Mouse (Mus musculus) layer of hippocampus, adult 18-20 months (tissue): ENCODE measurements around the gene Uncx. TPM values are rescaled to one million over a fixed set of nuclear protein-coding genes. Genes with fewer than 3 reads are reported as not detected.

Experiments used
- total RNA-seq, 2 experiments: library from RNA; stranded (reverse); gene quantifications; 2 replicates each; pipeline ENCODE4 v1.2.3; 2021

The Uncx gene
- total RNA-seq, 2 experiments from 2014 or later: 0.15 TPM; not detected in 1

Other genes with a start within 250 kb of the Uncx start
- gene Adap1, start 217.9 kb upstream of the Uncx start, total RNA-seq: 100 to 1,000 TPM; 164 to 166 TPM
- 10 to 100 TPM; 65.3 to 71.1 TPM for gene Cox19, start 192.1 kb upstream of the Uncx start, total RNA-seq
- not detected for gene Cyp2w1, start 190.9 kb upstream of the Uncx start, total RNA-seq
- 10 to 100 TPM; 10.8 to 12.2 TPM for gene Gpr146, start 165.8 kb upstream of the Uncx start, total RNA-seq
- gene C130050O18Rik, start 138.2 kb upstream of the Uncx start, total RNA-seq: under 1 TPM in 1 of 2 experiments, not detected in 1; 0.33 TPM
- 1 to 10 TPM; 2.0 to 4.2 TPM for gene Gper1, start 120.3 kb upstream of the Uncx start, total RNA-seq
- gene 3110082I17Rik, start 83.0 kb upstream of the Uncx start, total RNA-seq: 10 to 100 TPM; 14.6 to 15.7 TPM
- 10 to 100 TPM; 50.4 to 51.6 TPM for gene Zfand2a, start 58.9 kb upstream of the Uncx start, total RNA-seq
- gene Micall2, start 192.8 kb downstream of the Uncx start, total RNA-seq: 1 to 10 TPM; 1.1 to 1.5 TPM
- gene Ints1, start 232.2 kb downstream of the Uncx start, total RNA-seq: 10 to 100 TPM; 79.0 to 89.5 TPM
- gene Mafk, start 248.0 kb downstream of the Uncx start, total RNA-seq: 10 to 100 TPM; 10.3 to 13.0 TPM